Mouse (Mus musculus) left cerebral cortex, adult 18-20 months (tissue): ENCODE results near the gene Adamts16. TPM values are rescaled to one million over a fixed set of nuclear protein-coding genes. Genes with fewer than 3 reads are reported as not detected.

Source experiments
- DNase-seq, 2 experiments: peaks; one replicate each; pipeline ENCODE4 v3.0.0; 2021 to 2022; ENCODE audit warnings: low spot score in 2 of 2, mixed read lengths in 1 of 2
- total RNA-seq, 2 experiments: library from RNA; stranded (reverse); gene quantifications; 2 replicates each; pipeline ENCODE4 v1.2.3; 2021

The Adamts16 gene
- total RNA-seq, 2 experiments from 2014 or later: 3.6 to 4.3 TPM

GRCm38 (mm10) chr13:70836246-70836645, 5.4 kb downstream of the Adamts16 start:
- DNase-seq: no peak

GRCm38 (mm10) chr13:70832593-70833138, 8.9 kb downstream of the Adamts16 start:
- no peak for DNase-seq

GRCm38 (mm10) chr13:70831041-70831440, 10.6 kb downstream of the Adamts16 start:
- DNase-seq: no peak

GRCm38 (mm10) chr13:70827507-70827906, 14.1 kb downstream of the Adamts16 start:
- DNase-seq: no peak

GRCm38 (mm10) chr13:70825265-70825664, 16.3 kb downstream of the Adamts16 start:
- DNase-seq: no peak

- DNase-seq: no peak
These were observed 17.9 kb downstream of the Adamts16 start for GRCm38 (mm10) chr13:70823757-70824156.

- DNase-seq: no peak
These were observed 22.6 kb downstream of the Adamts16 start for GRCm38 (mm10) chr13:70818982-70819381.

GRCm38 (mm10) chr13:70814423-70814822, 27.2 kb downstream of the Adamts16 start:
- DNase-seq: no peak

- DNase-seq: no peak
These were observed 36.1 kb downstream of the Adamts16 start for GRCm38 (mm10) chr13:70805506-70805905.

- DNase-seq: no peak
These were observed 38.8 kb downstream of the Adamts16 start for GRCm38 (mm10) chr13:70802849-70803248.

- DNase-seq: no peak
These were observed 42.3 kb downstream of the Adamts16 start for GRCm38 (mm10) chr13:70799322-70799721.

GRCm38 (mm10) chr13:70798396-70798795, 43.2 kb downstream of the Adamts16 start:
- peak; percentile 9 to 31 for DNase-seq

GRCm38 (mm10) chr13:70794074-70794572, 47.5 kb downstream of the Adamts16 start:
- peak; percentile 15 to 42 for DNase-seq

- no peak for DNase-seq
These were observed 48.0 kb downstream of the Adamts16 start for GRCm38 (mm10) chr13:70793660-70794059.

GRCm38 (mm10) chr13:70792950-70793349, 48.7 kb downstream of the Adamts16 start:
- no peak for DNase-seq

GRCm38 (mm10) chr13:70789806-70790205, 51.8 kb downstream of the Adamts16 start:
- DNase-seq: no peak

GRCm38 (mm10) chr13:70789022-70789421, 52.6 kb downstream of the Adamts16 start:
- no peak for DNase-seq

- no peak for DNase-seq
These were observed 56.5 kb downstream of the Adamts16 start for GRCm38 (mm10) chr13:70785078-70785477.

GRCm38 (mm10) chr13:70784126-70784525, 57.5 kb downstream of the Adamts16 start:
- no peak for DNase-seq

- no peak for DNase-seq
These were observed 61.8 kb downstream of the Adamts16 start for GRCm38 (mm10) chr13:70779781-70780180.

GRCm38 (mm10) chr13:70778872-70779554, 62.6 kb downstream of the Adamts16 start:
- no peak for DNase-seq

GRCm38 (mm10) chr13:70771100-70771499, 70.5 kb downstream of the Adamts16 start:
- no peak for DNase-seq

GRCm38 (mm10) chr13:70769156-70769555, 72.5 kb downstream of the Adamts16 start:
- DNase-seq: no peak
